Mouse (Mus musculus): ENCODE measurements around the gene Cul7. TPM values are rescaled to one million over a fixed set of nuclear protein-coding genes. Genes with fewer than 3 reads are reported as not detected.

Cul7 gene
- polyA plus RNA-seq, 1 experiment from 2014 or later, result 36.3 TPM

- WGBS, result 42% methylated on average over 2 of the region's 2 CpGs
- H3K9ac ChIP-seq (ENCODE audit: low read length), result no peak overlapping the region
- no peaks in the 10 kb centered on the region; the same call in 1 of the 2 replicates for H3K27me3 ChIP-seq (ENCODE audit: control insufficient read depth, insufficient read depth, low read length)
- 0 out of 2 replicates have a peak, but pooled peaks have one; percentile 49 for ATAC-seq (ENCODE audit: insufficient number of reproducible peaks, low FRiP score, low TSS enrichment, low read depth)
- no peak overlapping the region for H3K27ac ChIP-seq (replicated peaks; ENCODE audit: low read depth, low read length)
- H3K4me3 ChIP-seq (ENCODE audit: low read depth, low read length), result no peak overlapping the region
- no peaks in the 10 kb centered on the region for H3K36me3 ChIP-seq (ENCODE audit: control insufficient read depth, insufficient read depth, low read length)
- DNase-seq (ENCODE audit: low spot score), result no peak
- H3K4me1 ChIP-seq (ENCODE audit: control insufficient read depth, insufficient read depth, low read length), result peaks cover 64% of the 10 kb centered on the region
- H3K4me2 ChIP-seq (ENCODE audit: low read depth, severe bottlenecking), result no peak overlapping the region
- no peaks in the 10 kb centered on the region for H3K9me3 ChIP-seq (ENCODE audit: control insufficient read depth, low read length)
These were observed 37.9 kb upstream of the Cul7 start for GRCm38 (mm10) chr17:46612189-46612588.

- H3K9me3 ChIP-seq (ENCODE audit: control insufficient read depth, low read length), result no peaks in the 10 kb centered on the region
- ATAC-seq (ENCODE audit: insufficient number of reproducible peaks, low FRiP score, low TSS enrichment, low read depth), result no peak
- peaks cover 70% of the 10 kb centered on the region for H3K4me1 ChIP-seq (ENCODE audit: control insufficient read depth, insufficient read depth, low read length)
- H3K36me3 ChIP-seq (ENCODE audit: control insufficient read depth, insufficient read depth, low read length), result no peaks in the 10 kb centered on the region
- H3K27me3 ChIP-seq (ENCODE audit: control insufficient read depth, insufficient read depth, low read length), result no peaks in the 10 kb centered on the region; the same call in 1 of the 2 replicates
- H3K4me2 ChIP-seq (ENCODE audit: low read depth, severe bottlenecking), result peak overlapping the region; percentile 15; the same call in 1 of the 2 replicates
- no peak overlapping the region for H3K4me3 ChIP-seq (ENCODE audit: low read depth, low read length)
- H3K27ac ChIP-seq (replicated peaks; ENCODE audit: low read depth, low read length), result peak overlapping the region; percentile 68
- 11% methylated on average over 4 of the region's 4 CpGs for WGBS
- H3K9ac ChIP-seq (ENCODE audit: low read length), result 0 out of 2 replicates have a peak overlapping the region, but pooled peaks have one; percentile 17
- DNase-seq (ENCODE audit: low spot score), result no peak
These were observed 37.3 kb upstream of the Cul7 start for GRCm38 (mm10) chr17:46612820-46613219.

- no peak overlapping the region for H3K9ac ChIP-seq (ENCODE audit: low read length)
- WGBS, result 9% methylated on average over 3 of the region's 3 CpGs
These were observed 36.9 kb upstream of the Cul7 start for GRCm38 (mm10) chr17:46613229-46613628.

GRCm38 (mm10) chr17:46617799-46618198 lies 32.3 kb upstream of the Cul7 start:
- WGBS, result 7% methylated on average over 12 of the region's 12 CpGs
- Histone ChIP-seq H3K4me2 (ENCODE audit: low read depth, severe bottlenecking) (peak overlapping the region; percentile 53), H3K9ac (ENCODE audit: low read length) (0 out of 2 replicates have a peak overlapping the region, but pooled peaks have one; percentile 35)

More at GRCm38 (mm10) chr17:46613229-46613628, 36.9 kb upstream of the Cul7 start:
- Histone ChIP-seq H3K4me1 (ENCODE audit: control insufficient read depth, insufficient read depth, low read length) (peaks cover 71% of the 10 kb centered on the region), H3K4me2 (ENCODE audit: low read depth, severe bottlenecking) (peak overlapping the region; percentile 22), H3K9me3 (ENCODE audit: control insufficient read depth, low read length) (no peaks in the 10 kb centered on the region), H3K36me3 (ENCODE audit: control insufficient read depth, insufficient read depth, low read length) (no peaks in the 10 kb centered on the region), H3K27me3 (ENCODE audit: control insufficient read depth, insufficient read depth, low read length) (no peaks in the 10 kb centered on the region; the same call in 1 of the 2 replicates), H3K27ac (replicated peaks; ENCODE audit: low read depth, low read length) (peak overlapping the region; percentile 68), H3K4me3 (ENCODE audit: low read depth, low read length) (no peak overlapping the region)
- peak; percentile 46; the same call in 1 of the 2 replicates for ATAC-seq (ENCODE audit: insufficient number of reproducible peaks, low FRiP score, low TSS enrichment, low read depth)
- DNase-seq (ENCODE audit: low spot score), result peak; percentile 50

GRCm38 (mm10) chr17:46618394-46618768 lies 31.8 kb upstream of the Cul7 start:
- H3K27me3 ChIP-seq (ENCODE audit: control insufficient read depth, insufficient read depth, low read length), result no peaks in the 10 kb centered on the region; the same call in 1 of the 2 replicates
- peaks cover 88% of the 10 kb centered on the region for H3K4me1 ChIP-seq (ENCODE audit: control insufficient read depth, insufficient read depth, low read length)
- ATAC-seq (ENCODE audit: insufficient number of reproducible peaks, low FRiP score, low TSS enrichment, low read depth) (peak; percentile 85), DNase-seq (ENCODE audit: low spot score) (no peak)
- H3K36me3 ChIP-seq (ENCODE audit: control insufficient read depth, insufficient read depth, low read length), result no peaks in the 10 kb centered on the region
- H3K9ac ChIP-seq (ENCODE audit: low read length), result 0 out of 2 replicates have a peak overlapping the region, but pooled peaks have one; percentile 8
- 0 out of 2 replicates have a peak overlapping the region, but pooled peaks have one; percentile 15 for H3K4me3 ChIP-seq (ENCODE audit: low read depth, low read length)
- H3K4me2 ChIP-seq (ENCODE audit: low read depth, severe bottlenecking), result peak overlapping the region; percentile 53; the same call in 1 of the 2 replicates
- H3K27ac ChIP-seq (replicated peaks; ENCODE audit: low read depth, low read length), result peak overlapping the region; percentile 99
- H3K9me3 ChIP-seq (ENCODE audit: control insufficient read depth, low read length), result no peaks in the 10 kb centered on the region
- under 1% methylated on average over 6 of the region's 6 CpGs for WGBS

More at GRCm38 (mm10) chr17:46617799-46618198, 32.3 kb upstream of the Cul7 start:
- ATAC-seq (ENCODE audit: insufficient number of reproducible peaks, low FRiP score, low TSS enrichment, low read depth) (no peak), DNase-seq (ENCODE audit: low spot score) (no peak)
- Histone ChIP-seq H3K27ac (replicated peaks; ENCODE audit: low read depth, low read length) (peak overlapping the region; percentile 99), H3K36me3 (ENCODE audit: control insufficient read depth, insufficient read depth, low read length) (no peaks in the 10 kb centered on the region), H3K27me3 (ENCODE audit: control insufficient read depth, insufficient read depth, low read length) (no peaks in the 10 kb centered on the region; the same call in 1 of the 2 replicates), H3K4me3 (ENCODE audit: low read depth, low read length) (peak overlapping the region; percentile 15; the same call in 1 of the 2 replicates), H3K9me3 (ENCODE audit: control insufficient read depth, low read length) (no peaks in the 10 kb centered on the region), H3K4me1 (ENCODE audit: control insufficient read depth, insufficient read depth, low read length) (peaks cover 92% of the 10 kb centered on the region)

- WGBS, result 2% methylated on average over 27 of the region's 27 CpGs
These were observed 31.1 kb upstream of the Cul7 start for GRCm38 (mm10) chr17:46618769-46619682.

GRCm38 (mm10) chr17:46619683-46620357 lies 30.3 kb upstream of the Cul7 start:
- H3K9ac ChIP-seq (ENCODE audit: low read length), result peak overlapping the region; percentile 70; the same call in 1 of the 2 replicates
- H3K4me3 ChIP-seq (ENCODE audit: low read depth, low read length), result no peak overlapping the region; the same call in 1 of the 2 replicates
- 18% methylated on average over 16 of the region's 16 CpGs for WGBS
- peak; percentile 50 for DNase-seq (ENCODE audit: low spot score)
- peak overlapping the region; percentile 99 for H3K27ac ChIP-seq (replicated peaks; ENCODE audit: low read depth, low read length)
- H3K36me3 ChIP-seq (ENCODE audit: control insufficient read depth, insufficient read depth, low read length), result no peaks in the 10 kb centered on the region
- ATAC-seq (ENCODE audit: insufficient number of reproducible peaks, low FRiP score, low TSS enrichment, low read depth), result no peak
- H3K4me1 ChIP-seq (ENCODE audit: control insufficient read depth, insufficient read depth, low read length), result peaks cover 90% of the 10 kb centered on the region
- no peaks in the 10 kb centered on the region for H3K9me3 ChIP-seq (ENCODE audit: control insufficient read depth, low read length)
- H3K4me2 ChIP-seq (ENCODE audit: low read depth, severe bottlenecking), result peak overlapping the region; percentile 53
- no peaks in the 10 kb centered on the region; the same call in 1 of the 2 replicates for H3K27me3 ChIP-seq (ENCODE audit: control insufficient read depth, insufficient read depth, low read length)

More at GRCm38 (mm10) chr17:46618769-46619682, 31.1 kb upstream of the Cul7 start:
- Histone ChIP-seq H3K4me2 (ENCODE audit: low read depth, severe bottlenecking) (peak overlapping the region; percentile 53), H3K27ac (replicated peaks; ENCODE audit: low read depth, low read length) (peak overlapping the region; percentile 99), H3K9ac (ENCODE audit: low read length) (peak overlapping the region; percentile 70), H3K27me3 (ENCODE audit: control insufficient read depth, insufficient read depth, low read length) (no peaks in the 10 kb centered on the region; the same call in 1 of the 2 replicates), H3K9me3 (ENCODE audit: control insufficient read depth, low read length) (no peaks in the 10 kb centered on the region), H3K4me1 (ENCODE audit: control insufficient read depth, insufficient read depth, low read length) (peaks cover 88% of the 10 kb centered on the region), H3K36me3 (ENCODE audit: control insufficient read depth, insufficient read depth, low read length) (no peaks in the 10 kb centered on the region), H3K4me3 (ENCODE audit: low read depth, low read length) (peak overlapping the region; percentile 13)
- DNase-seq (ENCODE audit: low spot score) (peak; percentile 80), ATAC-seq (ENCODE audit: insufficient number of reproducible peaks, low FRiP score, low TSS enrichment, low read depth) (peak; percentile 70)

- H3K4me3 ChIP-seq (ENCODE audit: low read depth, low read length), result no peak overlapping the region
- H3K27me3 ChIP-seq (ENCODE audit: control insufficient read depth, insufficient read depth, low read length), result no peaks in the 10 kb centered on the region
- WGBS, result 57% methylated on average over 15 of the region's 15 CpGs
- no peak overlapping the region; the same call in 1 of the 2 replicates for H3K4me2 ChIP-seq (ENCODE audit: low read depth, severe bottlenecking)
- no peak for DNase-seq (ENCODE audit: low spot score)
- H3K4me1 ChIP-seq (ENCODE audit: control insufficient read depth, insufficient read depth, low read length), result peaks cover 86% of the 10 kb centered on the region
- no peak overlapping the region for H3K27ac ChIP-seq (replicated peaks; ENCODE audit: low read depth, low read length)
- H3K9ac ChIP-seq (ENCODE audit: low read length), result no peak overlapping the region; the same call in 1 of the 2 replicates
- H3K36me3 ChIP-seq (ENCODE audit: control insufficient read depth, insufficient read depth, low read length), result no peaks in the 10 kb centered on the region
- ATAC-seq (ENCODE audit: insufficient number of reproducible peaks, low FRiP score, low TSS enrichment, low read depth), result no peak
- H3K9me3 ChIP-seq (ENCODE audit: control insufficient read depth, low read length), result no peaks in the 10 kb centered on the region
These were observed 28.8 kb upstream of the Cul7 start for GRCm38 (mm10) chr17:46621324-46621723.
